Mouse (Mus musculus) ES-E14 (cell line): ENCODE measurements around the gene Tubb5. TPM values are rescaled to one million over a fixed set of nuclear protein-coding genes. Genes with fewer than 3 reads are reported as not detected.

Experiments used
- DNase-seq: peaks from one replicate; pipeline ENCODE4 v3.0.0-alpha.2; 2013; ENCODE audit warnings: low read depth, low spot score
- H3K27ac ChIP-seq: 2 replicates; pipeline ENCODE4 v1.5.1; 2012; ENCODE audit warnings: low read depth, mild to moderate bottlenecking, low read length, moderate library complexity, mixed read lengths; ENCODE audit not compliant: poor library complexity, insufficient read depth, severe bottlenecking
- H3K36me3 ChIP-seq: 2 replicates; pipeline ENCODE4 v1.6.1; 2012; ENCODE audit warnings: mild to moderate bottlenecking, low read length, moderate library complexity, mixed read lengths; ENCODE audit not compliant: control insufficient read depth, poor library complexity, insufficient read depth, severe bottlenecking
- H3K4me1 ChIP-seq, 2 experiments: fragments of 150-350 bp in 1 of 2; sonication (generic) in 1 of 2; 2 replicates each; pipeline ENCODE4 v1.6.1; 2012; ENCODE audit warnings: low read length in 2 of 2, mild to moderate bottlenecking in 1 of 2, mixed read lengths in 1 of 2; ENCODE audit not compliant: control insufficient read depth in 2 of 2, insufficient read depth in 2 of 2, poor library complexity in 1 of 2
- H3K4me3 ChIP-seq, 2 experiments: fragments of 150-350 bp in 1 of 2; sonication (generic) in 1 of 2; 2 replicates each; pipeline ENCODE4 v1.5.1; 2012; ENCODE audit warnings: low read length in 2 of 2, low read depth in 1 of 2, mild to moderate bottlenecking in 1 of 2, mixed read lengths in 1 of 2; ENCODE audit not compliant: insufficient read depth in 1 of 2, poor library complexity in 1 of 2, severe bottlenecking in 1 of 2
- H3K9ac ChIP-seq: 2 replicates; pipeline ENCODE4 v1.6.1; 2012; ENCODE audit warnings: low read depth, mild to moderate bottlenecking, low read length, mixed read lengths; ENCODE audit not compliant: poor library complexity, insufficient read depth, severe bottlenecking
- H3K9me3 ChIP-seq: fragments of 150-350 bp; sonication (generic); 2 replicates; pipeline ENCODE4 v1.6.1; 2012; ENCODE audit warnings: low read depth, mild to moderate bottlenecking, low read length; ENCODE audit not compliant: control insufficient read depth, insufficient read depth
- CHD2 ChIP-seq: IDR thresholded peaks from 2 replicates; pipeline ENCODE4 v1.6.1; 2014; ENCODE audit warnings: mild to moderate bottlenecking, low read depth, low read length, inconsistent platforms
- HCFC1 ChIP-seq: IDR thresholded peaks from 2 replicates; pipeline ENCODE4 v1.6.1; 2012; ENCODE audit warnings: low read length, inconsistent platforms, borderline replicate concordance; ENCODE audit not compliant: insufficient read depth
- MAFK ChIP-seq: IDR thresholded peaks from 2 replicates; pipeline ENCODE4 v1.6.1; 2014; ENCODE audit warnings: mild to moderate bottlenecking, low read depth, low read length, inconsistent platforms; ENCODE audit not compliant: insufficient read depth
- ZC3H11A ChIP-seq: IDR thresholded peaks from 2 replicates; pipeline ENCODE4 v1.6.1; 2012; ENCODE audit warnings: low read depth, mild to moderate bottlenecking, inconsistent platforms, low read length, borderline replicate concordance
- ZNF384 ChIP-seq: IDR thresholded peaks from 2 replicates; pipeline ENCODE4 v1.6.1; 2012; ENCODE audit warnings: low read depth, low read length, inconsistent platforms
- in situ Hi-C, 2 experiments: fragments of 600-800 bp; cut with MboI; formaldehyde crosslinking; loops; one replicate each; pipeline ENCODE4 v1.15.1; 2025; ENCODE audit warnings: low sequenced_read_pairs in 2 of 2, inconsistent platforms in 1 of 2; ENCODE audit not compliant: unreplicated experiment in 2 of 2
- total RNA-seq: library from RNA; depleted of rRNA; stranded (reverse); fragments of 300-350 nt; gene quantifications from 2 replicates; pipeline ENCODE4 v1.2.3, GENCODE M21; 2012

Gene Tubb5
- total RNA-seq, 1 experiment, result 1,157 TPM

DNA sequence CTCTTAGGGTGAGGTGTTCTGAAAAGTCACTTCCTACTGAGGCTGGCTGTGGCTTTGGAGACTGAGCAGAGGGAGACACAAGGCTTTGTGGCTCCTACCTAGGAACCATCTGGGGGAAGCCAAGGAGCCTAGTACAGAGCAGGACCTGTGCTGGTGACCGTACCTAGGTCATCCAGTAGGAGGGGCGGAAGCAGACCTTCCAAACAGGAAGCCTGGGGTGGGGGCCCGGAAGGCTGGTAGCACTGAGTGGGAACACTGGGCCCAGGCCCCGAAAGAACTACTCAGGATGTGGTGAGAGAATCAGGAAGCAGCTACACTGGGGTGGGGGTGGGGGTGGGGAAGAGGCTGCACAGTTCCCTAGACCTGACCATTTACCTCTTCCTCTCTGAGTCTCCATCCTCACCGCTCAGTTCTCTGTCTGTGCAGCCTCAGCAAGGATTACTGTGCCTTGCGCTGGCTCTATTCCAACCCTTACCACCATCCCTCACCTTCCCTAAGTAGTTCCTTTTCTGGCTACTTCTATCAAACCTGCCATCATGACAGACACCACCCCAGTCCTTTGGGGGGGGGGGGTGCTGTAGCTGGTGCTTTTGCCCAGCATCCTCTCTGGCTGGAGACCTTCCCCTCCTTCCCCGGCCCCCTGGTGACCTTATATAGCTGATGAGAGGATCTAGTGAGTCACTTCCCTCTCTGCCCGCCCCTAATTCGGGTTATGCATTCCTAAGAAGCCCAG lies 32.2 kb upstream of the Tubb5 start:
- in situ Hi-C loops, result loop anchor here in 1 of 2 experiments (5.0 kb wide), 1 partner anchor 43 kb away; no protein-coding TSS in a partner anchor
- peak overlapping the region in 1 of 2 experiments; percentile 78; a peak in 2 of 4 replicates for H3K4me3 ChIP-seq
- peak overlapping the region; percentile 60 for H3K27ac ChIP-seq
- peak overlapping the region; percentile 51; the same call in 1 of the 2 replicates for H3K9ac ChIP-seq
- H3K9me3 ChIP-seq, result no peaks in the 10 kb centered on the region
- 0 out of 2 replicates have a peak, but pooled peaks have one; percentile 21 for TF ChIP-seq HCFC1
- TF ChIP-seq ZNF384, result no peak
- H3K4me1 ChIP-seq, result peaks cover 2 to 4% of the 10 kb centered on the region in 2 experiments; a peak in 2 of 4 replicates
- peaks cover 5% of the 10 kb centered on the region; the same call in 1 of the 2 replicates for H3K36me3 ChIP-seq
- no peak for DNase-seq

DNA sequence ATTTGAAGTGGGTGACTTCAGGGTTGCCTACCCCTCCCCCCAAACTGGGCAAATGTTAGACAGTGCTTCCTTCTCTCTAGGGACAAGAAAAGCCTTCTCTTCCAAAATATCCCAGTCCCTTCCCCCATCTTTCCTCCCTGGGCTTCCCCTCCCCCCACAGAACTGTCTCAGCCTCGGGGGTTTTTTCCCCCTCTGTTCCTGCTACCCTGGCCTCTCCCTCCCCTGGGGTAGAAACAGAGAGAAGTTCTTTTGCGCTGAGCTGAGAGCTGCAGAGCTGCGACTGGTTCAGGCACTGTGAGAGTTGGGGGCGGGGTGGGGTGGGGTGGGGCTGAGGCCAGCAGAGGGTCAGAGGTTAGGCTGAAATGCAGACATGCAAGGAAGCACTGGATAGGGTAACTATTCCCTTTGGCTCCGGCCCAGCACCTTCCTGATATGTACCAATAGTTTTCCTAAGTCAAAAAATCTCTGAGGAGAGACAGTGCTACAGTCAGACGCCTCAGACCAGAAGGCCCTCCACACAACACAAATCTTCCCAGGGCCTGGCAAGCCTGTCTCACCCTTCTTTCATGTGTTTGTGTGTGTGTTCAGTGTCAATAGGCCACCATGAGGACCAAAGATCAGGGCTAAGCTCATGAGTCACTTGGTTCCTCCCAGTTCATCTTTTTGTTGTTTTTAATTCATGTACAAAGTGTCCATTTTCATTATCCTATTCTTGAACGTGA lies 31.4 kb upstream of the Tubb5 start:
- H3K4me1 ChIP-seq, result peaks cover 6% of the 10 kb centered on the region in 2 experiments; a peak in 2 of 4 replicates
- no peaks in the 10 kb centered on the region for H3K9me3 ChIP-seq
- H3K36me3 ChIP-seq, result peaks cover 3% of the 10 kb centered on the region; the same call in 1 of the 2 replicates
- in situ Hi-C loops, result loop anchor here in 1 of 2 experiments (5.0 kb wide), 1 partner anchor 42 kb away; no protein-coding TSS in a partner anchor
- TF ChIP-seq ZC3H11A, result no peak
- TF ChIP-seq ZNF384, result no peak
- peak; percentile 84 for DNase-seq
- peak overlapping the region; percentile 82; the same call in 1 of the 2 replicates for H3K27ac ChIP-seq
- peak overlapping the region; percentile 81; the same call in 1 of the 2 replicates for H3K9ac ChIP-seq
- peak overlapping the region; percentile 56 to 78 for H3K4me3 ChIP-seq

GRCm38 (mm10) chr17:35868961-35869345 lies 30.8 kb upstream of the Tubb5 start:
- H3K9me3 ChIP-seq, result no peaks in the 10 kb centered on the region
- peak overlapping the region; percentile 82; the same call in 1 of the 2 replicates for H3K27ac ChIP-seq
- in situ Hi-C loops, result no loop called here
- H3K4me3 ChIP-seq, result peak overlapping the region; percentile 56 to 78
- peak overlapping the region; percentile 81; the same call in 1 of the 2 replicates for H3K9ac ChIP-seq
- TF ChIP-seq ZC3H11A, result no peak
- TF ChIP-seq HCFC1, result no peak
- no peak for TF ChIP-seq MAFK
- no peak for TF ChIP-seq ZNF384
- no peak for TF ChIP-seq CHD2
- peaks cover 3% of the 10 kb centered on the region; the same call in 1 of the 2 replicates for H3K36me3 ChIP-seq
- DNase-seq, result no peak
- peaks cover 6 to 11% of the 10 kb centered on the region in 2 experiments; a peak in 2 of 4 replicates for H3K4me1 ChIP-seq

- no peak for DNase-seq
Observed at GRCm38 (mm10) chr17:35868165-35868820, 30.2 kb upstream of the Tubb5 start.

More at GRCm38 (mm10) chr17:35868165-35868820, 30.2 kb upstream of the Tubb5 start:
- peaks cover 5% of the 10 kb centered on the region; the same call in 1 of the 2 replicates for H3K36me3 ChIP-seq
- TF ChIP-seq HCFC1 (no peak), CHD2 (no peak), ZNF384 (no peak), MAFK (no peak), ZC3H11A (no peak)
- H3K4me1 ChIP-seq, result peaks cover 6 to 14% of the 10 kb centered on the region in 2 experiments; a peak in 2 of 4 replicates
- peak overlapping the region; percentile 81; the same call in 1 of the 2 replicates for H3K9ac ChIP-seq
- no peaks in the 10 kb centered on the region for H3K9me3 ChIP-seq
- H3K27ac ChIP-seq, result peak overlapping the region; percentile 82
- in situ Hi-C loops, result no loop called here
- peak overlapping the region; percentile 56 to 78 for H3K4me3 ChIP-seq
